Mouse (Mus musculus) spleen, postnatal 36 days (tissue): ENCODE measurements around the gene Fam20c.

Source experiments
- DNase-seq, 2 experiments: peaks; one replicate each; pipeline ENCODE4 v3.0.0; 2022; ENCODE audit warnings: low spot score in 2 of 2, mixed read lengths in 1 of 2

Fam20c gene

DNA sequence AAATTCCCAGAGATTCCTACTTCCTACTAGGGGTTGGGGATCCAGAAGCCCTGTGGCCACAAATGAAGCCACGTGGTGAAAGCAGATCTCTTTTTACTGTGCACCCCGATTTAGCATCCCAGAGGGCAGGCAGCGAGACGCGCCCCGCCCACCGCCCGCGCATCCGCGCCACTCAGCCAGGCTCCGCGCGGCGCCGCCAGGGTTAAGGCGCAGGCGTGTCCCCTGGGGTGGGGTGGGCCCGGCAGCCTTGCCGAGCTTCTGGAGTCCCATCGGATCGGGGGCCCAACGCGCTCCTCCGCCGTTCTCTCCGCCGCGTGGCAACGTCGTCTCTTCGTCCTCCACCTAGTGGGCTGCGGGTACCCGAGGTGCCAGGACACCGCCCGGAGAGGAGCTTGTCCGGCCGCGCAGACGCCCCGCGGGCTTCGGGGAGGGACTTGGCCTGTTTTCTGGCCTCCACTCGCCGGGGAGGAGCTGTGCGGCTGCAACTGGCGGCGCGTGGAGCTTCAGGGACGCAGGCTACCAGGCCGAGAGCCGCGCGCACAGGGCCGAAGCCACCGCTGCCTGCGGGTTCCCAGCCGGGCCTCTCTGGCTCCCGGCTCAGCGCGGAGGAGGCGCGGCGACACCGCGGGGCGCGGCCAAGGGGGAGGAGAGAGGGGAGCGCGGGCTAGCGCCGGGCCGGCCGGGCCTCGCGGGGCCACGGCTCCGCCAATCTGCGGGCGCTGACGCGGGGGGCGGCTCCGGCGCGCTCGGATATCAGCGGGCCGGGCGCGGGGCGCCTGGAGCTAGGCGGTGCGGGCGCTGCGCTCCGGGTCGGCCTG, at the start of gene Fam20c:
Fam20c (plus strand) TSS at position 212 of the 818 bp plus-strand sequence.
- peak in 1 of 2 experiments; percentile 17 for DNase-seq

DNA sequence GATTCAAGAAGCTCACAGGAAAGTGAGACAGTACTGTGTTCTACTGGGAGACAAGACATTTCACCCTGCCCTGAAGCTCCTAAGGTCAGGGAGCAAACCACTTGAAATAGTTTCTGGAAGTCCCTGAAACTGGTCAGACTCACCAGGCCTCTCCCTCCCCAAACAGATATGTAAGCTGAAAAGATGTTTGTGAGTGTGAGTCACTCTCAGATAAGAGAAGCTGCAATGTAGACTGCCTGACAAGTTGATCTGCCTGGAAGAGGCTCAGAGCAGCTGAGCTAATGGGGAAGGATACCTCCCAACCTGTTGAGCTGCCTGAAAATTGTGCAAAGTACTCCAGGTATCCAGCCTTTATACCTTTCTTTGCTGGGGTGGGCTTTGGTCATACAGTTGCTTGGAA, 46.9 kb upstream of the Fam20c start:
- DNase-seq: no peak

DNA sequence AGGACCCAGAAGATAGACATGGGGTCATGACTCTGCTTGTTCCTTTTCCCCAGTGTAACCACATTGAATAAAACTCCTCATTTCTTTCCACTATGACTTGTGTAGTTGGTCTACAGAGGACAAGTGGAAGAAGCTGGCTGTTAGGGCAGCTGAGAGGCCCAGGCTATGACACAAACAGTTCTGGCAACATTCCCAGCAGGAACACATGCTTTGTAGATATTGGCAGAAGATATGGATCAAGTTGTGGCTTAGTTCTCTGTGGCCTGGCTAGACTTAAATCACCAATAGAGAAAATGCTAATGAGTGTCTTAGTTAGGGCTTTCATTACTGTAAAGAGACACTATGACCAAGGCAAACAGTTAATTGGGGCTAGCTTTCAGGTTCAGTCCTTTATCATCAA, 45.7 kb upstream of the Fam20c start:
- no peak for DNase-seq

DNA sequence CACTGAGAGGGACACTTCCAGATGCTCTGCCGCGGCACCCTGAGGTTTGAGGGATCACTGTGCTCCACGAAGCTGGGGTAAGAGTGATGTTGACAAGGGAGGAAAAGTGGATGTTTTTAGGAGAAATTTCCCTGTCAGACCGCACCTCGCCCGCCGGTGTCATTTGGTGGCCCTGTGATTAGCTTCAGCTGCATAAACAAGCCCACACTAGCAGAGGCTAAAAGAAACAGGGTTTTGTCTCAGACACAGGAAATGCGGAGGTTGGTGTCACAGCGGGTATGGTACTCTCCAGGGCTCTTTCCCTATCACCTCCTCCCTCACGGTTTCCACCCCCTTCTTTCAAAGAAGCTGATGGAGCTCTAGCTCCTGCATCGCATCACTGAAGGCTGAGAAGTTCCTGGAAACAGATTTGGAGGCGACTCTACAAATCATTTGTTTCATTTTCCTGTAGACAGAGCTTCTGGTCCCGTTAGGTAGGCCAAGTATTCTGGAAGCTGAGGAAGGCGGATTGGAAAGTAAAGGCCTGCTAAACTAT, 38.7 kb upstream of the Fam20c start:
- DNase-seq: no peak

DNA sequence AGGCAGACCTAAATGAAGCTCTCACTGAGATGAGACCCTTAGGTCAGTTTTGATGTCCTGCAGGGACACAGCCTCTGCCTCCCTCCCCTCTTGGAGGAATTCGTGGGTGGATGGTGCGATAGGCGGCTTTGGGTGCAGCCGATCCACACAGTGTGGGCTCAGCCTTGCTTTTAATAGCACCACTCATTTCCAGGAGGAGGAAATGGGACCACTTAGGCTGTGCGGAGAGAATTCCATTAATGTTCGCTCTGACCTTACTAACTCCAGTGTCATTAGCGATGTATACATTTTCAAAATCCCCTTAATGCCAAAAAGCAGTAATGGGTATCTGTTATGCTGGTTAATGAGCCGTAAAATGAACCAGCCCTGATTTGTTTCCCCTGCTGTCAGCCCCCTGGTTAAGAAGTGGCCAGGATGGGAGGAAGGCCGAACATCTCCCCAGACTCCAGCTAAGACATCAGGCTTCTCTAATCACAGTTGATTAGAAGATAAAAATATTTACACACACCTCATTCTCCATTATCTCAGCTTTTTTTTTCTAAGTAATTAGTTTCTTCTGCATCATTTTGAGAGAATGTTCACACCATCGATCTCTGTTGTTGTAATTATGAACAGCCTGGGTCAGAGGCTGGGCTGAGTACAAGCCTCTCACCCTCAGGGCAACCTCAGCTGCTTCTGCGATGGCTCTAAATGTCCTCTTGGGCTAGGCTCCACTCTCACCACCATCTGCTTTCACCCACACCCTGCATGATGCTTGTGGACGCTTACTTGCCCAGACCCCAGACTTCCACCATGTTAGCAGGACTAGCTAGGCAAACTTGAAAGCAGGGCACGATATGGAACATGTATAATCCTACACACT, 33.8 kb upstream of the Fam20c start:
- no peak for DNase-seq

DNA sequence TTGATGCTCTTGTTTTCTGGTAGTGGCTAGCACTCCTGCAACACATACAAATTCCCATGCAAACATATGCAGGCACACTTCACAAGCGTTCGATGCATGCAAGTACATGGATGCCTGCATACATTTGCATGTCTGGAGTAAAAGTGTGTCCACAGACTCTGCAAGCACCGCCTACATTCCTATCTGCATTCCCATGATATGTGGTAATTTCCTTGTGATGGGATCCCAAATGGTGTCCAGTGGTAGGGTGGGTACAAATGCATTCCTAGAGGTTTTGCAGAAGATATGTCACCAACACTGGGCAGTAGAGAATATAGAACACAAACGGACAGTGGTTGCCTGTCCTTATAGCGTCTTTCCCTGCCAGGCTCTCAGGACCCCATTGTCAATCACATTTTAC, 29.9 kb upstream of the Fam20c start:
- no peak for DNase-seq

DNA sequence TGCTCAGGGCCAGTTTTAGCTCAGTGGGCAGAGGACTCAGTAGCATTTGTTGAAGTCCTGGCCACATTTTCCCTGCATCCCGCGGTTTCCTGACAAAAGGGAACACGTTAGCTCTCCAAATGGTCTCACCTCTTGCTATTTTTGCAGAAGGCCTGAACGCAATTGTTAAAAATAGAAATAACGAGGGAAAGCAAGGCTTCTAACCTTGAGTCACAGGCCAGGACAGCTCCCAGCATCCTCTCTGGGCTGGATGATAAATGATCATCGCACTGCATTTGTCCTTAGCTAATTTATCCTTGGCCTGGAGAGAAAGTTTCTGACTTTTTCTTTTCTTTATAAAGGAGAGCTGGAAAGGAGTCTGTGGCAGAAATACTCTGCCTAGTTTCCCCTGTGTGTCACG, 29.2 kb upstream of the Fam20c start:
- no peak for DNase-seq

DNA sequence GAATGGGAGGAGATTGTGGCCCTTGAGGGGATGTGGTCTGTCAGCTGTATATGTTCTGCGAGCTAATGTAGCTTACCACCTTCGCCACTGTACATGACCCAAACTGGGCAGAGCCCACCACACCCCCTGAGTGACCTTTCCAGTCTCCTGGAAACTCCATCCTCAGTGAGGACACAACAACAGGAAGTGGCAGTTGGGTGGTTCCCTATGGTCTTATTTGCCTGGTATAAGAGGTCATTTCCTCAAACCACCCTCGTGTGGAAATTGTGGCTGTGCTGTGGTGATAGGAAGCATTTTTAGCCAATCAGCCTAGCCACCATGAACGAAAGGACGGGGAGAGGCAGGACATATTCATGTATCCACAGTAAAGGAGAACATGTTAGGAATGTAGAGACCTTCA, 23.5 kb upstream of the Fam20c start:
- DNase-seq: peak in 1 of 2 experiments; percentile 14

DNA sequence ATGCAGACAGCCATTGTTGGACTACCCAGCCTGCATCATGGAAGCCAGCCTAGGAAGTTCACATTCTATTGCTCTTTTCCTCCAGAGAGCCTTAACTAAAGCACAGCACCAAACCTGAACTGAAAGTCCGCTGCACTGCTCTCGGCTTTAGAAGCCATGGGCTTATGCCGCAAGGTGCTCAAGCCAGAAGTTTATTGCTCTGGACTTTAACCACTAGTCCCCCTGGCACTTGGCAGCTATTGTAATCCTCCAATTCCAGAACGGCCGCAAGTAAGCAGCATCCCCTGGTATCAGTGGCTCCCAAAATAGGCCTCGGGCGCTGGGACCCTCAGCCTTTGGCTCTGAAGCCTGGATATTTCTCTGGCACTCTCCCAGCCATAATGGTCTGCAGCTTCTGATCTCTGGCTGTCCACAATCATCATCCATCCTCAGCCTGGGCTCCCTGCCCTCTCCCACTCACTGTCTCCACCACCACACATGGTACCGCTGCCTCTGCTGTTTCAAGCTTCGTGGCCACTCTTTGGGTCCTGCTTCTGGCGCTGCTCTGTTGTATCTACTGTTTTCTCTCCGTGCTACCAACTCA, 20.9 kb upstream of the Fam20c start:
- no peak for DNase-seq

DNA sequence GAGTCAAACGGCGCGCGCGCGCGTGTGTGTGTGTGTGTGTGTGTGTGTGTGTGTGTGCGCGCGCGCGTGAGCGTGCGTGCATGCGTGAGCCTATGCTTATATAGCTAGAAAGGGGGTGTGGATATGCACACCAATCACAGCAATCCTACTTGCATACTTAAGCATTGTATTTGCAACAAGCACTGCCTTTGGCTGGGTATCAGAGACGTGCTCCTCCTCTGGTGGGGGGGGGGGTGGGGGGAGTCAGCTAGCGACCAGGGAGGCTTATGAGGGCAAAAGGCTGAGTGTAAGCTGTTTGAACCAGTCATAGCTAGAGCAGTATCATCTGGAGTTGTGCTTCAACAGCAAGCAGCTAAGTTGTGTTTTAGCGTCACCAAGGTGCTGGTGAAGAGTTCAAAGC, 20.3 kb upstream of the Fam20c start:
- DNase-seq: no peak

DNA sequence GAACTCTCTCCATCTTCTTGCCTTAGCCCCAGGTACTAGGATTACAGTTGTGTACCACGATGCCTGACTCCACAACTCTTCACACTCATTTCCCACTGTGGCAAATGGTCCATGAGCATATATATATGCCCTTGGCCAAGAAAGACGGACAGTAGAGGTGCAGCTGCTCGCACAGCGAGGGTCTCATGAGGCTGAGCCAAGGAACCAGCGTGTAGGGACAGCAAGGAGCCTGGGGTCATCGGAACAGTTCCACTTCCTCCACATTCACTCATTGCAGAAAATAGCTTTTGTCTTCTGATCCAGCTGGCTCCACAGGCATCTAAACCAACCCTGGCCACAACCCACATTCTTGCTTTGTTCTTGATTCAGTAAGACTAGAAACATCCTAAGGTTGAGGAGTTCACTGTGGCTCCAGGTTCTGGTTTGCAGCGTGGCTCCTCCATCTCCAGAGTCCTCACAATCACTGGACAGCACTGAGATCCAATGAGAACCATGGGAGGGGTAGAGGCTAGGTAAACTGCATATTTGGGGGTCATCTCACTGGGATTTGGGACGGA, 19.0 kb upstream of the Fam20c start:
- DNase-seq: no peak

DNA sequence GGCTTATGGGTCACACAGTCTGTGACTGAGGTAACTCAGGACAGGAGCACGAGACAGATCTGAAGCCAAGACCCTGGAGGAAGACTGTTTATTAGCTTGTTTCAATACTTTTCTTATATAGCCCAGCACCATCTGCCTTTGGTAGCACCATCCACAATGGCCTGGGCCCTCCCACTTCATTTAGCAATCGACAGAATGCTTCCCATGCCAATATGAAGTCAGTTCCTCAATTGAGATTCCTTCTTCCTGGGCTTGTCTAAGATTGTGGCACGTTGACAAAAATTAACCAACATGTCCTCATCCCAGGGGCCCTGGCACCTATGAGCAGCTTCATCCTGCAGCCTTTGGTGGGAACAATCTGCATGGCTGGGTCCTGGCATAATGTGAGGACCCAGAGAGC, 14.2 kb upstream of the Fam20c start:
- DNase-seq: no peak

DNA sequence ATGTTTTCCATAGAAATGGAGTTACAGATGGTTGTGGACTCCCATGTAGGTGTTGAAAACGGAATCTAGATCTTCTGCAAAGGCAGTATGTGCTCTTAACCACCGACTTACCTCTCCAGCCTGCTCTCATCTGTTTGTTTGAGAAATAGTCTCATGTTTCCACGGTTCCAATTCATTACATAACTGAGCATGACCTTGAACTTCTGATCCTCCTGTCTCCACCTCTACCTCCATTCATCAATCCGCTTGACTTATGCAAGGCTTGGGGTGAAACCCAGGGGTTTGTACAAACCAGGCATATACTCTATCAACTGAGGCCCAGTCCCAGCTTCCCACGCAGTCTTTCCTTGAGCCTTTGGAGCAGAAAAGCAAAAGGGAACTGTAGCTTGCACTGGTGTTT, 12.8 kb upstream of the Fam20c start:
- no peak for DNase-seq

DNA sequence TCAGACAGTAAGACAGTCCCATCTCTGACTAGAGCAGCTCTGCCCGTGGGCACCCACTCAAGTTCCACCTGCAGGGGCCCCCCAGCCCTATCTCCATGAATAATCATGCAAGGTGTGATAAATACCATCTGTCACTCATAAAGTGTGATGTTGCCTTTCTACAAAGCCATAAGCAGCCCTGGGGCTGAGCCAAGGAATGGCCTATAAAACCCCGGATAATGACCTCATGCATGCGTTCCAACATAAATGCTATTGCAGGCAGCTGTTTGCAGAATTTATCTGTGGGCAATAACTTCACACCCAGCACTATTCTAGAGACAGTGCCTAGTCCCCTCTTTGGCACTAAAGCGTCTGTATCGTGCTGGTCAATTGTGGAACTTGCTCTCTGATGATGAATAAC, 12.0 kb upstream of the Fam20c start:
- DNase-seq: no peak

DNA sequence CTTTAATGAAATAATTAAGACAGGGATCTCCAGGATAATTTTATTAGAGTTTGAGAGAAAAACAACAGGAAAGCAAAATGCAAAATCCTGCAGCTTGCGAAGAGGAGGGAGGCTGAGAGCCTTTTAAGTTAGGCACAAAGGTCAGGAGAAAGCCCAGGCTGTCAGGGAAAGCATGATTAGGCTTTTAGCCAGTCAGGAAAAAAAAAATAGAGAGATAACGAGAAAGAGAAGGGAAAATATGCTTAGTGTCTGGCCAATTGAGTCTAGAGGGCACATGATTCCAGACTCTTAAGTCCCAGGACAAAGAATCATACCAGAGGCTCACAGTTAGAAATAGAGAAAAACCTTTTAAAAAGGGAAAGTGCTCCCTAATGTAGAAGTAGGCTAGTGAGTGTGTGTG, 10.7 kb upstream of the Fam20c start:
- no peak for DNase-seq

DNA sequence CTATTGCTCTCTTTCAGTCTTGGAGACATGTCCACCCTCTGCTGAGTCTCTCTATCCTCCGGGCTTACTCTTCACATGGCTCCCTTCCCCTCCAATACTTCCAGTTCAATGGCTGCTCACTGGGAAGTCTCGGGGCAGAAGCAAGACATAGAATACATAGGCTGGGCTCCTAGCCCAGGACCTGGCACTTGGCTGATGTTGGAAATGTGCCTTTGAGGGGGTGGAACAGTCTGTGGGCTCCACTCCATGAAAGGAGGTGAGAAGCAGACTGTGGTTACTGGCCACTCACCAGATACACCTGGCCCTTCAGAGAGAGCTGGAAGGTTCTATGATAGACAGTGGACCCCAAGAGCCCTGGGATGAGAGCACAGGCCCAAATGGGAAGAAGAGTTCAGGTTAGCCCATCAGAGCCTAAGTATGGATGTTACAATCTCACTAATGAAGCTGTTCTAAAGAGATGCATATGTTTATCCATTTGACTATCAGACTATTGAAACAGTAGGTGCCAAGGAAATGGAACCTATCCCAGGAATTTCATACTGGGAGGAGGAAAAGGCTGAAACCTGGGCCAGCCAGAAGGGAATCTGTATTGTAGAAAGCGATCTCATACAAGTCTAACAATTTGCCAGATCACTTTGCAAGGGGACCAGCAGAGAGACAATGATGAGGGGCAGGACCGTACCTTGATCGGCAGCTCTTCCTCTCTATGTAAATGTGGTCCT, 8.8 kb upstream of the Fam20c start:
- no peak for DNase-seq

DNA sequence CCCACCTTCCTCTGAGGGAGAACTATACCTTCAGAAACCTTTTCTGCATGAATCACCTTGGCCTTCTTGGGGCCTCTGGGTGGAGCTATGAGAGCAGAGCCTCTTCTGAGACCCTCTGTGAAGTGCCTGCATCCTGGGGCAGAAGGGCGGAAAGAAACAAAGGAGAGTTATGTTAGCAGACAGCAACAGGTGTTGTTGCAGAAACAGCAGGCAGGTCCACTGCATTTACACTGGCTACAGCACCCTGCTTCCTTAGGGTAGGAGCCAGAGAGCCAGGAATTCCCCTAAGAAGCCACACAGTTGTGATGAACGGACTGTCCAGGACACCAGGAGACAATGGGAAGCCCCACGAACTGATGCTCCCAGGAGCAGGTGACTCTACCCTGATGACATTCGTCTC, 1.0 kb upstream of the Fam20c start:
- DNase-seq: no peak

DNA sequence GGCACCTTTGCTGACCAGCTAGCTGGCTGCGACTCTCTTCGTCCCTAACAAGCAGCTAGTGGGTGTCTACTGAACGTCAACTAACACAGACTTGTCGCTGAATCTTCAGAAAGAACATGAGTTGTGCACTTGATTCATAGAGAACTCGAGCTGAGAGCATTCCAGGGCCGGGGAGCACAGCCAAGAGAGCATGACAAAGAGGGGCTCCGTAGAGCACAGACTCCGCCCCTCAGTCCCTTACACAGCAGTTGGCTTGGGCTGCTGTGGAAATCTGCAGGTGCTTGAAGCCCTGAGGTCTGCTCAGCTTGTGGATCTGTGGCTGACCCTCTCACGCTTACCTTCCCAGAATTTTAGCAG, 390 bp upstream of the Fam20c start:
- no peak for DNase-seq

DNA sequence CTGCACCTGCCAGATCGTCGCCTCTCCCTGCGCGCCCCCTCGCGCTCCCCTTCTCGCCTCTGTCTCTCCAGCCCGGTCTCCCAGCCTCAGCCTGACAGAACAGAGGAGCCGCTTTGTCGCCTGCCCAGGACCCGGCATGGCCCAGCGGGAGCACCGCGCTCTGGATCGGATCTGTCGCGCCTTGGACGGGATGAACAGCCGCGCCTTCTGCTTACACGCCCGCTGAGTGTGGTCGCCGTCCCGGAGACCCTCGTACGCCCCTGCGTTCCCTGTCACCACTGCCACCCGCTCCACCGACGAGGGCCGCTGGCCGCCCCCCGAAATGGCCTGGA, 773 bp downstream of the Fam20c start:
- DNase-seq: no peak

DNA sequence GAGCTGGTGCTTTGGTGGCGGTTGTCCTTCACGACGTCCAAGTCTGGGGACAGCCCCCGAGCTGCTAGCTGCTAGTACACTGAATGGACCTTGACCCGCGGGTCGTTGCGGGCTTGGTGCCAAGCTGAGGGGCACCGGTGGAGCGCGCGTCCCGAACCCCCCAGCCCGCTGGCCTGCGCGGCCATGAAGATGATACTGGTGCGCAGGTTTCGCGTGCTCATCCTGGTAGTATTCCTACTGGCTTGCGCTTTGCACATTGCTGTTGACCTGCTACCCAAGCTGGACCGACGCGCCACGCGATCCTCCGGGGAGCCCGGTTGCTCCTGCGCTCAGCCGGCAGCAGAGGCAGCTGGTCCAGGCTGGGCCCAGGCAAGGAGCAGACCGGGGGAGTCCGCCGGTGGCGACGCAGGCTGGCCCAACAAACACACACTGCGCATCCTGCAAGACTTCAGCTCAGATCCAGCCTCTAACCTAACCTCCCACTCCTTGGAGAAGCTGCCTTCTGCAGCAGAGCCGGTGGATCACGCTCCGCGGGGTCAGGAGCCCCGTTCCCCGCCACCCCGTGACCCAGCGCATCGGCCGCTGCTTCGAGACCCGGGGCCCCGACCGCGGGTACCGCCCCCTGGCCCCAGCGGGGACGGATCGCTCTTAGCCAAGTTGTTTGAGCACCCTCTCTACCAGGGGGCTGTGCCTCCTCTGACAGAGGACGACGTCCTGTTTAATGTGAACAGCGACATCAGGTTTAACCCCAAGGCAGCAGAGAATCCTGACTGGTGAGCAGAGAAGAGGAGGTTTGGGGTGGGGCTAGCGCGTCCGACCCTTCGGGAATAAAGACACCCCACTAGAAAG, 1.4 kb downstream of the Fam20c start:
- DNase-seq: no peak
